Mouse (Mus musculus) midbrain, embryonic 12.5 days (tissue): ENCODE measurements around the gene Taar3. TPM values are rescaled to one million over a fixed set of nuclear protein-coding genes. Genes with fewer than 3 reads are reported as not detected.

Experiments used
- ATAC-seq: fragments of 200-750 bp; cut with Nextera tagmentation; 2 replicates; pipeline ENCODE4 v1.8.0; 2017; ENCODE audit warnings: low read depth, moderate TSS enrichment, moderate library complexity; ENCODE audit not compliant: low FRiP score
- H3K27ac ChIP-seq: fragments of 300-500 bp; sonication (generic); replicated peaks from 2 replicates; pipeline ENCODE4 v1.5.1; 2016; ENCODE audit warnings: mild to moderate bottlenecking
- H3K27me3 ChIP-seq: fragments of 300-500 bp; sonication (generic); 2 replicates; pipeline ENCODE4 v1.6.1; 2016; ENCODE audit warnings: mild to moderate bottlenecking
- H3K36me3 ChIP-seq: fragments of 300-500 bp; sonication (generic); 2 replicates; pipeline ENCODE4 v1.6.1; 2016
- H3K4me1 ChIP-seq: fragments of 300-500 bp; sonication (generic); 2 replicates; pipeline ENCODE4 v1.6.1; 2016
- H3K4me2 ChIP-seq: fragments of 300-500 bp; sonication (generic); replicated peaks from 2 replicates; pipeline ENCODE4 v1.6.1; 2016; ENCODE audit warnings: mild to moderate bottlenecking, moderate library complexity
- H3K4me3 ChIP-seq: fragments of 300-500 bp; sonication (generic); 2 replicates; pipeline ENCODE4 v1.5.1; 2016; ENCODE audit warnings: mild to moderate bottlenecking
- H3K9ac ChIP-seq: fragments of 300-500 bp; sonication (generic); replicated peaks from 2 replicates; pipeline ENCODE4 v1.6.1; 2016; ENCODE audit warnings: mild to moderate bottlenecking, moderate library complexity
- H3K9me3 ChIP-seq: fragments of 300-500 bp; sonication (generic); 2 replicates; pipeline ENCODE4 v1.6.1; 2016; ENCODE audit warnings: mild to moderate bottlenecking
- whole genome bisulfite sequencing: fragments of 180-500 bp; shearing (Covaris S2); methylation state at CpG from one replicate; pipeline ENCODE4 v1.1.7; 2016; 5-methylcytosine and 5-hydroxymethylcytosine counted together
- polyA plus RNA-seq: library from polyadenylated mRNA; unstranded; fragments of >200 nt; fragmentation: Nextera tagmentation; extraction: Ambion mirVana; gene quantifications from 2 replicates; pipeline ENCODE4 v1.2.1, GENCODE M21; 2016

The Taar3 gene
- polyA plus RNA-seq: not detected in 2 replicates

DNA sequence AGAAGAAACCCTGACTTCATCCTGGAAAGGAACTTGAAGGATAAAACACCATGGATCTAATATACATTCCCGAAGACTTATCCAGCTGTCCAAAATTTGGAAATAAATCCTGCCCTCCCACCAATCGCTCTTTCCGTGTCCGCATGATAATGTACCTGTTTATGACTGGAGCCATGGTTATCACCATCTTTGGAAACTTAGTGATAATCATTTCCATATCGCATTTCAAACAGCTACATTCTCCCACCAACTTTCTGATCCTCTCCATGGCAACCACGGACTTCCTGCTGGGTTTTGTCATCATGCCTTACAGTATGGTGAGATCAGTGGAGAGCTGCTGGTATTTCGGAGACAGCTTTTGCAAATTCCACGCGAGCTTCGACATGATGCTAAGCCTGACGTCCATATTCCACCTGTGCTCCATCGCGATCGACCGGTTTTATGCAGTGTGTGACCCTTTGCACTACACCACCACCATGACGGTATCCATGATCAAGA is at the start of gene Taar3:
TSS of gene Taar3 (plus strand) at position 51 of the 498 bp plus-strand sequence.
- no peak for ATAC-seq
- WGBS: 85% methylated on average over 16 of the region's 16 CpGs
- Histone ChIP-seq H3K27me3 (no peaks in the 10 kb centered on the region), H3K4me2 (no peak within 1 kb of the TSS), H3K9me3 (no peaks in the 10 kb centered on the region), H3K36me3 (no peaks in the 10 kb centered on the region), H3K4me3 (no peak within 1 kb of the TSS), H3K4me1 (no peaks in the 10 kb centered on the region), H3K27ac (no peak within 1 kb of the TSS), H3K9ac (no peak within 1 kb of the TSS)

DNA sequence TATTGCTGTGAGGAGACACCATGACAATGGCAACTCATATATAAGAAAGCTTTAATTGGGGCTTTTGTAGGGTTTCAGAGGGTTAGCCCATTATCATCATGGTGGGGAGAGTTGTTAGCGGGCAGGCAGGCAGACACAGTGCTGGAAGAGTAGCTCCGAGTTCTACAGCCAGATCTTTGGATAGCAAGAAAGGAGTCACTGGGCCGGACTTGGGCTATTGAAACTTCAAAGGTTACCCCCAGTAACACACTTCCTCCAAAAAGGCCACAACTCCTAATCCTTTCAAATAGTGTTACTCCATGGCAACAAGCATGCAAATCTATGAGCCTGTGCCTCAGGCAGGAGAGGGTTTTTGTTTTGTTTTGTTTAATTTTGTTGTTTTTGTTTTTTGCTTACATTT is 48.2 kb upstream of the Taar3 start:
- Histone ChIP-seq H3K27ac (no peak overlapping the region), H3K4me3 (no peak overlapping the region), H3K9me3 (no peaks in the 10 kb centered on the region), H3K27me3 (no peaks in the 10 kb centered on the region), H3K9ac (no peak overlapping the region), H3K4me1 (0 out of 2 replicates have a peak, but pooled peaks cover 6% of the 10 kb centered on the region), H3K4me2 (no peak overlapping the region), H3K36me3 (no peaks in the 10 kb centered on the region)
- WGBS: 17% methylated on average over 3 of the region's 3 CpGs
- ATAC-seq: peak; percentile 47; the same call in 1 of the 2 replicates

DNA sequence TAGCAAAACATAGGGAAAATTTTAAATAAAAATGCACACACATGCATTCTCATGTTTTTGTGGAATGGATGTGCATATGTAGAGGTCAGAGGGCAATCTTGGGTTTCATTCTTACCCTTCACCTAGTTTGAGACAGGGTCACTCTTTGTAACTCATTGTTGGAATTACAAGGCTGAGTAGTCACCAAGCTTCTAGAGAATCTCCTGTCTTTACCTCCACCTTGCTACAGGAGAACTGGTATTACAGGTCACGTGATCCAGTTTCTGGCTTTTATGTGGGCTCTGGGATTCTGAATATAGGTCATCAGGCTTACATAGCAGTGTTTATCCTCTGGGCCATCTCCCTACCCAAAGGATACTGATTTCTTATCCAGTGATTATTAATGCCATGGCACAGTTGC is 43.7 kb upstream of the Taar3 start:
- Histone ChIP-seq H3K36me3 (no peaks in the 10 kb centered on the region), H3K4me2 (no peak overlapping the region), H3K4me3 (no peak overlapping the region), H3K27me3 (no peaks in the 10 kb centered on the region), H3K27ac (no peak overlapping the region), H3K9ac (no peak overlapping the region), H3K4me1 (0 out of 2 replicates have a peak, but pooled peaks cover 6% of the 10 kb centered on the region), H3K9me3 (no peaks in the 10 kb centered on the region)
- 82% methylated on average over 1 of the region's 1 CpGs for WGBS
- no peak for ATAC-seq

DNA sequence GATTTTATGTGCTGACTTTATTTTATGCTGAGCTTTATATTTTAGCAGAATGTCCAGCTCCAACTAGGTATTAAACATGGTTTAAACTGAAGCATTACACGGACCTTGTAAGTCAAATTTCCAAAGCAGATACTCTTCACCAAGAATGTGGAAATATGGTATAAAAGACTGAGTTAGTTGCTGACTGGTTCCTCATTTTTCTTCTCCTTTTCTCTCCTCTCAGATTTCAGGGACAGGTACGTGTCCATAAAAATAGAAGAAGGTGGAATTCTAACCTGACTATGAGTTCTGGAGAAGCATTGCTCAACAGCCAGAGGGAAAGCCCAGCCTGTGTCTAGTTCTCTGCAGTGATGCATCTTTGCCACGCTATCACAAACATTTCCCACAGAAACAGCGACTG is 29.3 kb upstream of the Taar3 start, which contains the start of gene Taar1:
TSS of gene Taar1 (plus strand) at position 301 of the 400 bp plus-strand sequence.
- Histone ChIP-seq H3K36me3 (no peaks in the 10 kb centered on the region), H3K4me1 (no peaks in the 10 kb centered on the region), H3K9ac (no peak within 1 kb of the TSS), H3K4me2 (no peak within 1 kb of the TSS), H3K27ac (no peak within 1 kb of the TSS), H3K27me3 (no peaks in the 10 kb centered on the region), H3K9me3 (no peaks in the 10 kb centered on the region), H3K4me3 (no peak within 1 kb of the TSS)
- 90% methylated on average over 4 of the region's 4 CpGs for WGBS
- no peak for ATAC-seq

DNA sequence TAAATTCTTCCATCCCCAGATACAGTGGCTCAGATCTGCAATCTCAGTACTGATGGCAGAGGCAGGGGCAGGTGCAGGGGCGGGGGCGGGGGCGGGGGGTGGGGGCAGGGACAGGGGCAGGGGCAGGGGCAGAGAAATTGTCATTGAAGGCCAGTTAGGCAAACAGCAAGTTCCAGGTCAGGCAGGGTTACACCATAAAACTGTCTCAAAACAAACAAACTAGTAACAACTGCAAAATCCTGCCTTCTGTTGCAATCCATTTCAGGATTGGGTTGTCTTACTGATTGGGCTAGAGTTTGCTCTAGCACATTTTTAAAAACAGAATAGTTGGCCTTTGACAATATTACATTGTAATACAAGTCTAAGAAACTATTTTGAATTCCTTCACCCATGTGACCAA is 26.9 kb upstream of the Taar3 start:
- H3K4me1 ChIP-seq: no peaks in the 10 kb centered on the region
- whole genome bisulfite sequencing: 81% methylated on average over 3 of the region's 3 CpGs
- no peak overlapping the region for H3K4me2 ChIP-seq
- no peaks in the 10 kb centered on the region for H3K9me3 ChIP-seq
- H3K4me3 ChIP-seq: no peak overlapping the region
- no peak for ATAC-seq
- no peaks in the 10 kb centered on the region for H3K27me3 ChIP-seq
- H3K27ac ChIP-seq: no peak overlapping the region
- no peak overlapping the region for H3K9ac ChIP-seq
- H3K36me3 ChIP-seq: no peaks in the 10 kb centered on the region

DNA sequence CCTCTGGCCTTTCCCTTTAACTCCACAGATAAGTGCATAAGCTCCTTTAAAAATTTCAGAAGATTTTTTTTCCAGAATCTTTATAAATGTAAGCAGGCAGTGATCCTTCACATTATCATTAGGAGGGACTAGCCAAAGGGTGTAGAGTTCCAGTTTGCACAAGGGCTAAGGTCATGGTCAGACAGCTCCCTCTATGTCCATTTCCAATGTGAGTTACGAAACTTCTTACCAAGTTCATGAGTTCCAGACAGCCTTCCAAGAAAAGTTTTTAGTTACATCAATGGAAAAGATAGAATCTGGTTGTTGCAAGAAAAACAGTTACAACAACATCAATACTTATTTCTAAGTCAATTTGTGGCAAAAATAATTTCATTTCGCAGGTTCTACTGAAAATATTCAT is 25.4 kb upstream of the Taar3 start:
- Histone ChIP-seq H3K27me3 (no peaks in the 10 kb centered on the region), H3K4me3 (no peak overlapping the region), H3K4me2 (no peak overlapping the region), H3K9ac (no peak overlapping the region), H3K36me3 (no peaks in the 10 kb centered on the region), H3K27ac (no peak overlapping the region), H3K4me1 (no peaks in the 10 kb centered on the region), H3K9me3 (no peaks in the 10 kb centered on the region)
- no peak for ATAC-seq
- WGBS: 80% methylated on average over 2 of the region's 2 CpGs

DNA sequence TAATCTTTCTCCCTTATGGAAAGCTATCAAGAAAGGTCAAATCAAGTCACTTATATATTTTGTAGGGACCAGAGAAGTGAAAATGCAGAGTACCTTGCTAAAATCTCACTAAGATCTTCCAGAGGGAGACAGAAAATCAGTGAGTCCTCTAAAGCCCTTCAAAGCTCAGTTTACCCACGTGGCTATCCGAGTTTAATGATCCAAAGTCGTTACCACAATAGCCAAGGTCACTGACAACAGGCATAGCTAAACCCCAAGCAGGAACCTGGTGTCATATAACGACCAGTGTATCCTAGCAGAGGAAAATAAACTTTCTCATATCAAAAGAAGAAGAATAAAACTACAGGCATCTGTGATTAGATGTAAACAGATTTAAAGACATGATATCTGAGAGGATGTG is 11.7 kb upstream of the Taar3 start:
- no peak overlapping the region for H3K4me3 ChIP-seq
- H3K27ac ChIP-seq: no peak overlapping the region
- no peaks in the 10 kb centered on the region for H3K36me3 ChIP-seq
- WGBS: 46% methylated on average over 4 of the region's 4 CpGs
- ATAC-seq: no peak
- H3K4me2 ChIP-seq: no peak overlapping the region
- H3K9ac ChIP-seq: no peak overlapping the region
- H3K4me1 ChIP-seq: no peaks in the 10 kb centered on the region
- no peaks in the 10 kb centered on the region for H3K9me3 ChIP-seq
- no peaks in the 10 kb centered on the region for H3K27me3 ChIP-seq

DNA sequence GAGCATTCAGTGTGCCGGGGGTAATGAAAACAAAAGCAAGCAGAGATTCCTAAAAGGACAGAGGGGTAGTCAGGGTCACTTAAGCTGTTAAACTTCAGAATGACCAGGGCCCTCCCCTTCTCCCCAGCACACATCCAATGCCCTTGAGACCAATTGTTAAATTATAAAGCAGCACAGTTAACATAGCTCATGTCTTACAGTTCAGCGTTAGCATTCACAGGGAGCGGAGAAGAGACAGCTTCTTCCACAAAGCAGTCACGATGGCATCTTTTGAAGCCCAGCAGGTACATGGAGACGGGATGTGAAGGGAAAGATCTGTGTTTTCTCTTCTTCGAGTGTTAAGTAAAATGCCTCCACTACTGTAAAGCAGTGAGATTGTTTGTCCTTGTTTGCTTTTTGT is 11.0 kb upstream of the Taar3 start, which contains the start of gene Taar2:
TSS of gene Taar2 (plus strand) at position 261 of the 400 bp plus-strand sequence.
- Histone ChIP-seq H3K36me3 (no peaks in the 10 kb centered on the region), H3K27me3 (no peaks in the 10 kb centered on the region), H3K4me2 (no peak within 1 kb of the TSS), H3K4me3 (no peak within 1 kb of the TSS), H3K9ac (no peak within 1 kb of the TSS), H3K27ac (no peak within 1 kb of the TSS), H3K4me1 (no peaks in the 10 kb centered on the region), H3K9me3 (no peaks in the 10 kb centered on the region)
- ATAC-seq: no peak
- WGBS: 54% methylated on average over 6 of the region's 6 CpGs

DNA sequence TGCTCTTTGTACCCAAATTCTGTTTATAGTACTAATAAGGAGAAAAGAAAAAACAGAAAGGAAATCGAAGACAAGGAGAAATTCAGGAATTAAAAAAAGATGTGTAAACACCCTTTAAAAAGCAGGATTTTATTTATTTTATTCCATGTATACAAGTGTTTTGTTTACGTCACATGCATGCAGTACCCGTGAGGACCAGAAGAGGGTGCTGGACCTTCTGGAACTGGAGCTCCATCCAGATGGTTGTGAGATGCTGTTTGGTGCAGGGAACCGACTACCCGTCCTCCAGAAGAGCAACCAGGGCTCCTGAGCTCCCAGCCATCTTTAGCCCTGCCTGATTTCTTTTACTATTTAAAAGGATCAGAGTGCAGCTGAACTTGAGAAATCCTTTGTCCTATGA is 6.9 kb upstream of the Taar3 start:
- Histone ChIP-seq H3K36me3 (no peaks in the 10 kb centered on the region), H3K27ac (no peak overlapping the region), H3K9ac (no peak overlapping the region), H3K4me2 (no peak overlapping the region), H3K4me1 (no peaks in the 10 kb centered on the region), H3K4me3 (no peak overlapping the region), H3K27me3 (no peaks in the 10 kb centered on the region), H3K9me3 (no peaks in the 10 kb centered on the region)
- no peak for ATAC-seq
- 77% methylated on average over 5 of the region's 5 CpGs for WGBS

DNA sequence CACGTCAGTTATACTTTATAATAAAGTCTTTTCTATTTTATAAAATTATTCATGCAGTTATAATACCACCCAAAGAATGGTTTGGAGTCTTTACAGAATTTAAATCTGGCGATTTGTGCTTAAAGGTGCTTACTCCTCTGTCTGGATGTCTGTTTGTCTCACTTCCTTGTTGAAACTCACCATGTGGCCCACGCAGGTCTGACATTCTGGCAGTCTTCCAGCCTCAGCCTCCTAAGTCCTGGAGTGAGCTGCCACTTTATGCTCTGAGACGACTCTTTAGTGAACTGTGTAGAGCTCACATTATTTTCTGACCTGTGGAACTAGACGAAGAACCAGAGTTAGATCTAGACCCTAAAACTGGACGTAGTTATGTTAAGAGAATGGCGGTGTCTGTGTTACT is 1.3 kb upstream of the Taar3 start:
- Histone ChIP-seq H3K27ac (no peak overlapping the region), H3K27me3 (no peaks in the 10 kb centered on the region), H3K4me2 (no peak overlapping the region), H3K36me3 (no peaks in the 10 kb centered on the region), H3K4me1 (no peaks in the 10 kb centered on the region), H3K9ac (no peak overlapping the region), H3K4me3 (no peak overlapping the region), H3K9me3 (no peaks in the 10 kb centered on the region)
- ATAC-seq: no peak
- 74% methylated on average over 7 of the region's 7 CpGs for WGBS

DNA sequence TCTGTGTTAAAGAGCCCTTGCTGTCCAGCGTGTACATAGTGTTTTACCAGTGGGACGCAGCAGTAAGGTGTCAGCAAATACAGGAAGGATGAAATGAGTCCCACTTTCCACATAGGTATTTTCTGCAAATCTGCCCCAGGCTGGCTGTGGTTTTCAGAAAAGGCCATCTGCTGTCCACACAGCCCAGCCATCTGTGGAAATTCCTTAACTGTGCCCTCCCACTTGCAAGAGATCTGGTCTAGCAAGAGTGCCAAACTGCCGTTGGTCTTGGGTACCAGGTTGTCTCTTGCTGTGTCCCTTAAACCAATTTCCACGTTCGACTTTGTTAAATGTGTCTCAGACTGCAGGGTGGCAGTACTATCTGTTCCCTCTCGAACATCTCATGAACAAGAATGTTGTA is 2.4 kb downstream of the Taar3 start:
- no peak for ATAC-seq
- H3K27me3 ChIP-seq: no peaks in the 10 kb centered on the region

DNA sequence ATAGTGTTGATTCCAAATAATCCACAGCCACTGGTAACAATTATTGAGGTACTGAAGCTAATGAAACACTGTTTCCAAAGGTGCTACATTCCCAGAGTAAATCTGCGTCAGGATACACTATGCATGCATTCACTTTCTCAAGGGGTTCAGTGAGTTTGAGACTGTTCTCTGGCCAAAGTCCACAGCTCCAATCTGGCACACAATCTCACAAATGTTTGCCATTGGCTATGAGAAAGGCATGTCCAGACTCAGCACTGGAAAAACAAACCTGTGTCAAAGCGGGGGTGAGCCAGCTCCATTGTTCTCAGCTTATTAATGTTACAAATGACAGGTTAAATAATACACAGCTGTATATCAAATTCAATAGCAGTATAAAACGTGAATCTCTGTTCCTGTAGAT is 9.7 kb downstream of the Taar3 start:
- 75% methylated on average over 3 of the region's 3 CpGs for WGBS
- no peak for ATAC-seq

More for the DNA sequence above, 2.4 kb downstream of the Taar3 start:
- WGBS: 85% methylated on average over 6 of the region's 6 CpGs
- Histone ChIP-seq H3K4me2 (no peak overlapping the region), H3K36me3 (no peaks in the 10 kb centered on the region), H3K27ac (no peak overlapping the region), H3K4me1 (no peaks in the 10 kb centered on the region), H3K9me3 (no peaks in the 10 kb centered on the region), H3K4me3 (no peak overlapping the region), H3K9ac (no peak overlapping the region)

DNA sequence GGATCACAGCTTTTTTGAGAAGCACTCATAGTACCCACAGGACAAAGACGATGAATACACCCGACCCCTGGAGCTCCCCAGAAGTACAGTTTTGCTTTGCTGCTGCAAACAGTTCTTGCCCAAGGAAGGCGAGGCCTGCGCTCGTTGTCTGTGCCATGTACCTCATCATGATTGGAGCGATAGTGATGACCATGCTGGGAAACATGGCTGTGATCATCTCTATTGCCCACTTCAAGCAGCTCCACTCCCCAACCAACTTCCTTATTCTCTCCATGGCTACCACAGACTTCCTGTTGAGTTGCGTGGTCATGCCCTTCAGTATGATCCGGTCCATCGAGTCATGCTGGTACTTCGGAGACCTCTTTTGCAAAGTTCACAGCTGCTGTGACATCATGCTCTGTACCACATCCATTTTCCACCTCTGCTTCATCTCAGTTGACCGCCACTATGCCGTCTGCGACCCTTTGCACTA is 11.1 kb downstream of the Taar3 start, which contains the start of gene Taar4:
TSS of gene Taar4 (plus strand) at position 51 of the 472 bp plus-strand sequence.
- 95% methylated on average over 13 of the region's 13 CpGs for WGBS

More for the DNA sequence above, 9.7 kb downstream of the Taar3 start:
- H3K9ac ChIP-seq: no peak overlapping the region
- H3K36me3 ChIP-seq: no peaks in the 10 kb centered on the region
- no peaks in the 10 kb centered on the region for H3K27me3 ChIP-seq
- no peaks in the 10 kb centered on the region for H3K9me3 ChIP-seq
- no peak overlapping the region for H3K4me2 ChIP-seq
- H3K27ac ChIP-seq: no peak overlapping the region
- H3K4me3 ChIP-seq: no peak overlapping the region
- H3K4me1 ChIP-seq: no peaks in the 10 kb centered on the region

More for the DNA sequence above, 11.1 kb downstream of the Taar3 start, which contains the start of gene Taar4:
- H3K27ac ChIP-seq: no peak within 1 kb of the TSS
- H3K27me3 ChIP-seq: no peaks in the 10 kb centered on the region
- no peaks in the 10 kb centered on the region for H3K9me3 ChIP-seq
- H3K36me3 ChIP-seq: no peaks in the 10 kb centered on the region
- no peaks in the 10 kb centered on the region for H3K4me1 ChIP-seq
- no peak within 1 kb of the TSS for H3K9ac ChIP-seq
- no peak within 1 kb of the TSS for H3K4me2 ChIP-seq
- no peak for ATAC-seq
- no peak within 1 kb of the TSS for H3K4me3 ChIP-seq
